Mouse (Mus musculus) ES-E14 (cell line): ENCODE measurements around the gene Radil.

ENCODE experiments used
- HCFC1 ChIP-seq: IDR thresholded peaks from 2 replicates; pipeline ENCODE4 v1.6.1; 2012; ENCODE audit warnings: low read length, inconsistent platforms, borderline replicate concordance; ENCODE audit not compliant: insufficient read depth
- MAFK ChIP-seq: IDR thresholded peaks from 2 replicates; pipeline ENCODE4 v1.6.1; 2014; ENCODE audit warnings: mild to moderate bottlenecking, low read depth, low read length, inconsistent platforms; ENCODE audit not compliant: insufficient read depth
- ZC3H11A ChIP-seq: IDR thresholded peaks from 2 replicates; pipeline ENCODE4 v1.6.1; 2012; ENCODE audit warnings: low read depth, mild to moderate bottlenecking, inconsistent platforms, low read length, borderline replicate concordance

DNA sequence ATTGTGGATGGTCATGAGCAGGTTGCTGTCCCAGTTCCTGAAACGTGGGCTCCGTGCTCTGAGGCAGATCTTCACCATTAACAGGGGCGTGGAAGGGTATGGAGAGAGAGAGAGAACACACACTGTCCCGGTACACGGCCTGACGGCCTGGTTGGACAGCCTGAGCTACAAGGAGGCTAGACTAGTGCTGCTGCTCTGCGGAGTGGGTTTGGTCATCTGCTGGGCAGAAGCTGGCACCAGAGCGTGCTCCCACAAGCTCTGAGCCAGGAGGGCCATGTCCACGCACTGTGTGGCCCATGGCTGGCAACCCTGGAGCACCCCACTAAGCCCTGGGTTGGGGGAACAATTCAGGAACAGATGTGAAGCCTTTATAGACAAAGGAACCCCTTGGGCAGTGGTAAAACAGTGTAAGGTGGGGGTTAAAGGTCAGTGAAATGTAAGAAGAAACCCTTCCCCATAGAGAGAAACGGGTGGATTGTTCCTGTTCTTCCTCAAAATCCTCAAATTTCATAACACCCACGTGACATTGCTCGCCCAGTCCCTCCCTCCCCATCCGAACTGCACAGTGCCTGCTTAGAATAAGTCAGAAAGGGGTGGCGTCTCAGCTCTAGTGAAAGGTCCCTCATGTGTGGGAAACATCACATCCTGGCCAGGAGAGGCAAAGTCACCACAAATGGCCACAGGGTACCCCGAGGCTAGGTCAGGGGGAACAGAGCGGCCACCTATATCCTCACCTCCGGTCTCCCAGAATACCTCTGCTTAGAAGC, 91.9 kb downstream of the Radil start:
- TF ChIP-seq MAFK: no peak
- TF ChIP-seq HCFC1: no peak
- TF ChIP-seq ZC3H11A: no peak
